Mouse (Mus musculus): ENCODE data around the gene Tmem43. TPM values are rescaled to one million over a fixed set of nuclear protein-coding genes. Genes with fewer than 3 reads are reported as not detected.

Gene Tmem43
- total and polyA plus RNA-seq, 2 experiments from 2014 or later = 57.2 to 90.0 TPM

DNA sequence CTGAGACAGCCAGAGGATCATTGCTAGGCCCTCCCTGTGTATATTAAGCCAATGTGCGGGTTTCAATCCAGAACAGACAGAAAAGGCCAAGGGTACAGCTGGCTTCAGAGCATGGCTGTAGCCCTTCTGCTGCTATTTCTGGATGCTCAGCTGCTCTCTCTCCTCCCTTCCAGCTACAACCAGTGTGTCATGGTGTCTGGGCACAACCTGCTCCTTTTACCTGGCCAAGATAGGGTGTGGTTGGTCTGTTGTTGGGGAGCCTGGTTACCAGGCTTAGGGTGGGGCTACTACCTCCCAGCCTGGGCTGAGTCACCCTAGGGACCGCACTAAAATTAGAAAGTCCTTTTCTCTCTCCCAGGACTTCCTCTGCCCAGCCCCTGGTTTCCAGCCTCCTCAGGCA lies 9.9 kb downstream of the Tmem43 start:
- Histone ChIP-seq H3K36me3 (ENCODE audit: insufficient read depth, low read length) (peaks cover 84% of the 10 kb centered on the region), H3K4me3 (ENCODE audit: low read depth, low read length) (no peak overlapping the region), H3K4me1 (ENCODE audit: insufficient read depth, low read length) (no peaks in the 10 kb centered on the region), H3K9ac (replicated peaks; ENCODE audit: low read length, poor library complexity, severe bottlenecking) (no peak overlapping the region), H3K9me3 (ENCODE audit: low read length) (no peaks in the 10 kb centered on the region), H3K27me3 (ENCODE audit: insufficient read depth, low read length) (no peaks in the 10 kb centered on the region), H3K27ac (ENCODE audit: low read depth, low read length) (no peak overlapping the region), H3K4me2 (ENCODE audit: low read depth, low read length, poor library complexity, severe bottlenecking) (no peak overlapping the region)
- 96% methylated on average over 2 of the region's 2 CpGs for WGBS
- ATAC-seq (ENCODE audit: low FRiP score) = no peak
- DNase-seq (ENCODE audit: low spot score) = no peak
- no peak for TF ChIP-seq CTCF (IDR thresholded peaks at IDR 0.05)

DNA sequence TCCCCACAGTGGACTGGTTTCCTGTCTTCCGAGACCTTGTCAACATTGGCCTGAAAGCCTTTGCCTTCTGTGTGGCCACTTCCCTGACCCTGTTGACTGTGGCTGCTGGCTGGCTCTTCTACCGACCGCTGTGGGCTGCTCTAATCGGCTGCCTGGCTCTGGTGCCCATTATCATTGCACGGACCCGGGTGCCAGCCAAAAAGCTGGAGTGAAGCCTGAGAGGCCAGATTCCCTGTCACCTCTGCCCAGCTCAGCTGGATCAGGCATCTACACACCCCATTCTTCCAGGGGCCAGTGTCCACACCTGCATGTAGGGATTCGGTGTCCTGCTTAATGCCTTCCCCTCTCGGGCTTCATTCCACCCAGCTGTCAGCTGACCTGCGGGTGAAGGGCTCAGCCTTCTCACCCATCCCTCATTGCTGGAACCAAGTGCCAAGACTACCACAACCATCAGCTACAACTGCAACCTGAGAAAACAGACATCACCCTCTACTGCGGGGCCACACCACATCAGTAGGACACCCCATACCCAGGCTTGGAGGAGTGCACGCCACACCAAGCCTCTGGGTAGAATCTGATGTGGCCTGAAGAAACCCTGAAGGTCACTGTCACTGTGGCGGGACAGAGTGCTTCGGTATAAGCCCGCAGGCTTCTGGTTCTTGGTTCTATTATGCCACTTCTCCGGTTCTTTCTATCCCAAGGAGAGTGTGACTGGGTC lies 13.4 kb downstream of the Tmem43 start:
- ATAC-seq (ENCODE audit: low FRiP score) (no peak), DNase-seq (ENCODE audit: low spot score) (no peak)
- Histone ChIP-seq H3K4me3 (ENCODE audit: low read depth, low read length) (no peak overlapping the region), H3K36me3 (ENCODE audit: insufficient read depth, low read length) (peaks cover 79% of the 10 kb centered on the region), H3K9me3 (ENCODE audit: low read length) (no peaks in the 10 kb centered on the region), H3K4me1 (ENCODE audit: insufficient read depth, low read length) (no peaks in the 10 kb centered on the region), H3K27me3 (ENCODE audit: insufficient read depth, low read length) (no peaks in the 10 kb centered on the region), H3K9ac (replicated peaks; ENCODE audit: low read length, poor library complexity, severe bottlenecking) (no peak overlapping the region), H3K4me2 (ENCODE audit: low read depth, low read length, poor library complexity, severe bottlenecking) (no peak overlapping the region), H3K27ac (ENCODE audit: low read depth, low read length) (no peak overlapping the region)
- WGBS = 93% methylated on average over 15 of the region's 15 CpGs
- no peak for TF ChIP-seq CTCF (IDR thresholded peaks at IDR 0.05)

- Histone ChIP-seq H3K4me2 (ENCODE audit: low read depth, low read length, poor library complexity, severe bottlenecking) (no peak overlapping the region), H3K36me3 (ENCODE audit: insufficient read depth, low read length) (peaks cover 71% of the 10 kb centered on the region), H3K4me3 (ENCODE audit: low read depth, low read length) (no peak overlapping the region), H3K9ac (replicated peaks; ENCODE audit: low read length, poor library complexity, severe bottlenecking) (no peak overlapping the region), H3K27ac (ENCODE audit: low read depth, low read length) (no peak overlapping the region), H3K9me3 (ENCODE audit: low read length) (no peaks in the 10 kb centered on the region), H3K27me3 (ENCODE audit: insufficient read depth, low read length) (no peaks in the 10 kb centered on the region), H3K4me1 (ENCODE audit: insufficient read depth, low read length) (no peaks in the 10 kb centered on the region)
- 83% methylated on average over 9 of the region's 9 CpGs for WGBS
- DNase-seq (ENCODE audit: low spot score) (peak; percentile 14), ATAC-seq (ENCODE audit: low FRiP score) (no peak)
- no peak for TF ChIP-seq CTCF (IDR thresholded peaks at IDR 0.05)
Measured at GRCm38 (mm10) chr6:91488496-91489212, 15.2 kb downstream of the Tmem43 start.

- 91% methylated on average over 10 of the region's 10 CpGs for WGBS
- H3K36me3 ChIP-seq (ENCODE audit: insufficient read depth, low read length) = peaks cover 67% of the 10 kb centered on the region
- DNase-seq (ENCODE audit: low spot score) = no peak
- H3K27ac ChIP-seq (ENCODE audit: low read depth, low read length) = no peak overlapping the region
- no peaks in the 10 kb centered on the region for H3K27me3 ChIP-seq (ENCODE audit: insufficient read depth, low read length)
- no peak overlapping the region for H3K4me3 ChIP-seq (ENCODE audit: low read depth, low read length)
- no peak for TF ChIP-seq CTCF (IDR thresholded peaks at IDR 0.05)
- ATAC-seq (ENCODE audit: low FRiP score) = no peak
- H3K9me3 ChIP-seq (ENCODE audit: low read length) = no peaks in the 10 kb centered on the region
- H3K4me1 ChIP-seq (ENCODE audit: insufficient read depth, low read length) = no peaks in the 10 kb centered on the region
- H3K9ac ChIP-seq (replicated peaks; ENCODE audit: low read length, poor library complexity, severe bottlenecking) = no peak overlapping the region
- no peak overlapping the region for H3K4me2 ChIP-seq (ENCODE audit: low read depth, low read length, poor library complexity, severe bottlenecking)
Measured at GRCm38 (mm10) chr6:91489872-91490271, 16.4 kb downstream of the Tmem43 start.

DNA sequence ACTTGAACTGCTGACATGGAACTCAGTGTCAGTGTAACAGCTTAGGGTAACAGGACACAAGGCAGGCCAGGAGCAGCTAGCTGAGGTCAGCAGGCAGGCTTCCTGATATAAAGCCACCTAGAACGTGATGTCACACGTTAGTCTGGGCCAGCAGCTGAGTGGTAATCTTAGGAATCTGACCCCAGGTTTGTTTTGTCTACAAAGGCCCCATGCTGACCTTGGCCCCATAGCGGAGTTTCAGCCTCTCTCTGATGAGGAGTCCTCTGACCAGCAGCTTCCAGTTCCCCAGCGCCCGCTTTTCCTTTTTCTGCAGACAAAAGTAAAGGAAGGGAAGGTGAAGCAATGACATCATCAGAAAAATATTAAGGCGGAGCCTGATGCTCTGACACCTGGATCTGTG lies 17.5 kb downstream of the Tmem43 start:
- Histone ChIP-seq H3K9me3 (ENCODE audit: low read length) (no peaks in the 10 kb centered on the region), H3K27me3 (ENCODE audit: insufficient read depth, low read length) (no peaks in the 10 kb centered on the region), H3K9ac (replicated peaks; ENCODE audit: low read length, poor library complexity, severe bottlenecking) (no peak overlapping the region; the same call in 1 of the 2 replicates), H3K27ac (ENCODE audit: low read depth, low read length) (no peak overlapping the region), H3K4me1 (ENCODE audit: insufficient read depth, low read length) (no peaks in the 10 kb centered on the region), H3K36me3 (ENCODE audit: insufficient read depth, low read length) (peaks cover 66% of the 10 kb centered on the region), H3K4me2 (ENCODE audit: low read depth, low read length, poor library complexity, severe bottlenecking) (no peak overlapping the region), H3K4me3 (ENCODE audit: low read depth, low read length) (no peak overlapping the region)
- DNase-seq (ENCODE audit: low spot score) (no peak), ATAC-seq (ENCODE audit: low FRiP score) (no peak)
- 74% methylated on average over 6 of the region's 6 CpGs for WGBS
- no peak for TF ChIP-seq CTCF (IDR thresholded peaks at IDR 0.05)

DNA sequence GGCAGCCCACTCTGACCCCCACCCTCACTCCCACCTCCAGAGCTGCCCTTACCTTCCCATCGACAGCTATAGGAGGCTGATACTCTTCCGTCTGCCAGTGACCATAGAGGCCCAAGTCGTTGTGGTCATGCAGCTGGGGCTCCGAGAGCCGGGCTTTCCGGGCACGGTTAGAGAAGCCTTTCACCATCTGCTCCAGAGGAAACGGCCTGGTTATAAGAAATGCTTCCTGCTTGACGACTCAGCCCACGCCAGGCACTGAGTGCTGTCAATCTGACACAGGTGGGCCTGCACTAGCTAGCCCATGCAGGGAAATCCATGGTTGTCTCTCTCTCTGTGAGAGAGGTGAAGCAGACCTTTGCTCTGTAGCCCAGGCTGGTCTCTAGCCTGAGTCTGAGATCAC lies 19.6 kb downstream of the Tmem43 start:
- Histone ChIP-seq H3K9me3 (ENCODE audit: low read length) (no peaks in the 10 kb centered on the region), H3K36me3 (ENCODE audit: insufficient read depth, low read length) (peaks cover 70% of the 10 kb centered on the region), H3K4me1 (ENCODE audit: insufficient read depth, low read length) (no peaks in the 10 kb centered on the region), H3K27ac (ENCODE audit: low read depth, low read length) (no peak overlapping the region), H3K4me3 (ENCODE audit: low read depth, low read length) (no peak overlapping the region), H3K27me3 (ENCODE audit: insufficient read depth, low read length) (no peaks in the 10 kb centered on the region), H3K4me2 (ENCODE audit: low read depth, low read length, poor library complexity, severe bottlenecking) (no peak overlapping the region), H3K9ac (replicated peaks; ENCODE audit: low read length, poor library complexity, severe bottlenecking) (no peak overlapping the region)
- ATAC-seq (ENCODE audit: low FRiP score) (no peak), DNase-seq (ENCODE audit: low spot score) (no peak)
- TF ChIP-seq CTCF (IDR thresholded peaks at IDR 0.05) = no peak
- WGBS = 89% methylated on average over 10 of the region's 10 CpGs
